Mouse (Mus musculus) inflammation-experienced regulatory T-cells, adult 16 weeks (primary cell): ENCODE results near the gene Gfod2. TPM values are rescaled to one million over a fixed set of nuclear protein-coding genes. Genes with fewer than 3 reads are reported as not detected.

Source experiments
- polyA plus RNA-seq: library from polyadenylated mRNA; unstranded; fragments of 100-300 nt; shearing (Covaris generic); gene quantifications from one replicate; pipeline ENCODE4 v1.2.1, GENCODE M21; 2017

The Gfod2 gene
- 6.3 TPM for polyA plus RNA-seq

GRCm38 (mm10) chr8:105758277-105759108 is at the start of gene Gfod2:
Gene Gfod2 (minus strand): TSS chr8:105758664.

GRCm38 (mm10) chr8:105707498-105708403 is 50.7 kb downstream of the Gfod2 start, which contains the start of the genes 4933405L10Rik and Enkd1:
Gene 4933405L10Rik (plus strand): TSS chr8:105707655.
Gene Enkd1 (minus strand): TSS chr8:105708210.

GRCm38 (mm10) chr8:105700966-105701824 is 57.3 kb downstream of the Gfod2 start, which contains the start of the genes Acd and Pard6a:
Gene Acd (minus strand): TSS chr8:105701102.
Gene Pard6a (plus strand): TSS chr8:105701148.

DNA sequence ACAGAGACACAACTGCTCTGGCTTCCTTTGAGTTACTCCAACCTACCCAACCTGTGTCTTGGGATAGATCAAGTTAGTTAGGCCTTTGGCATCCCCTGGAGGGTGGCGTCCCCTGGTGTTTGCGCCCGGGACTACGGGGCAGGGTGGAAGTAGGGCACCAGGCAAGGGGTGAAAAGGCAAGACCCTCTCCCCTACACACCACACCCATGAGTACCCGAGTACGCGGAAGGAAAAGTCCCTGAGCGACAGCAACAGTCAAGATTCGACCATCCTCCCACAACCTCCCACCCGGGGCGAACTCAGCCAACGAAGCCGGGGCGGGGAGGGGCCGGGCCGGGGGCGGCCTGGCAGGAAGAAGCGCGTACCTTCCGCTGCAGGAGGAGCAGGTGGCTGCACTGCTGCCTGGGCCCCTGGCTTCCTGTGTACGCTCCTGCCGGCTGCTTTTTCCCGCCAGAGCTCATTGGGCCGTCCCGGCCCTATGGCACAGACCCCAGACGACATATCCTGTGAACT is 72.6 kb downstream of the Gfod2 start, which contains the start of gene Carmil2:
Gene Carmil2 (plus strand): TSS at position 479 of the 513 bp plus-strand sequence.

Other genes with a start within 250 kb of the Gfod2 start
- gene Hsd11b2, start 239.9 kb downstream of the Gfod2 start, polyA plus RNA-seq: not detected
- gene Atp6v0d1, start 192.6 kb downstream of the Gfod2 start, polyA plus RNA-seq: 42.2 TPM
- 18.7 TPM for gene Ripor1, start 153.4 kb downstream of the Gfod2 start, polyA plus RNA-seq
- gene Ctcf, start 122.1 kb downstream of the Gfod2 start, polyA plus RNA-seq: 40.7 TPM
- 1.6 TPM for gene Agrp, start 121.3 kb downstream of the Gfod2 start, polyA plus RNA-seq
- gene Carmil2, start 72.4 kb downstream of the Gfod2 start, polyA plus RNA-seq: 25.6 TPM
- 92.3 TPM for gene Acd, start 57.6 kb downstream of the Gfod2 start, polyA plus RNA-seq
- 12.3 TPM for gene Pard6a, start 57.5 kb downstream of the Gfod2 start, polyA plus RNA-seq
- gene 4933405L10Rik, start 51.0 kb downstream of the Gfod2 start, polyA plus RNA-seq: 0.35 TPM
- 3.7 TPM for gene Enkd1, start 50.5 kb downstream of the Gfod2 start, polyA plus RNA-seq
- 27.8 TPM for gene Ranbp10, start 68.7 kb upstream of the Gfod2 start, polyA plus RNA-seq
- gene Tsnaxip1, start 69.1 kb upstream of the Gfod2 start, polyA plus RNA-seq: not detected
- gene Cenpt, start 94.6 kb upstream of the Gfod2 start, polyA plus RNA-seq: 18.1 TPM
- 17.4 TPM for gene Thap11, start 96.5 kb upstream of the Gfod2 start, polyA plus RNA-seq
- 11.7 TPM for gene Nutf2, start 101.9 kb upstream of the Gfod2 start, polyA plus RNA-seq
- gene Edc4, start 122.2 kb upstream of the Gfod2 start, polyA plus RNA-seq: 120 TPM
- 2.6 TPM for gene Nrn1l, start 134.9 kb upstream of the Gfod2 start, polyA plus RNA-seq
- 38.1 TPM for gene Pskh1, start 141.8 kb upstream of the Gfod2 start, polyA plus RNA-seq
- 1.9 TPM for gene Ctrl, start 175.2 kb upstream of the Gfod2 start, polyA plus RNA-seq
- gene Psmb10, start 179.8 kb upstream of the Gfod2 start, polyA plus RNA-seq: 505 TPM
- gene Lcat, start 184.7 kb upstream of the Gfod2 start, polyA plus RNA-seq: 0.59 TPM
- gene Slc12a4, start 207.4 kb upstream of the Gfod2 start, polyA plus RNA-seq: 20.9 TPM
- not detected for gene Dpep3, start 220.8 kb upstream of the Gfod2 start, polyA plus RNA-seq
- gene Dus2, start 232.7 kb upstream of the Gfod2 start, polyA plus RNA-seq: 31.4 TPM
- gene Dpep2nb, start 247.3 kb upstream of the Gfod2 start, polyA plus RNA-seq: 0.43 TPM